ENCODE assay signal across 9 mouse cellular contexts in the genomic region with DNA sequence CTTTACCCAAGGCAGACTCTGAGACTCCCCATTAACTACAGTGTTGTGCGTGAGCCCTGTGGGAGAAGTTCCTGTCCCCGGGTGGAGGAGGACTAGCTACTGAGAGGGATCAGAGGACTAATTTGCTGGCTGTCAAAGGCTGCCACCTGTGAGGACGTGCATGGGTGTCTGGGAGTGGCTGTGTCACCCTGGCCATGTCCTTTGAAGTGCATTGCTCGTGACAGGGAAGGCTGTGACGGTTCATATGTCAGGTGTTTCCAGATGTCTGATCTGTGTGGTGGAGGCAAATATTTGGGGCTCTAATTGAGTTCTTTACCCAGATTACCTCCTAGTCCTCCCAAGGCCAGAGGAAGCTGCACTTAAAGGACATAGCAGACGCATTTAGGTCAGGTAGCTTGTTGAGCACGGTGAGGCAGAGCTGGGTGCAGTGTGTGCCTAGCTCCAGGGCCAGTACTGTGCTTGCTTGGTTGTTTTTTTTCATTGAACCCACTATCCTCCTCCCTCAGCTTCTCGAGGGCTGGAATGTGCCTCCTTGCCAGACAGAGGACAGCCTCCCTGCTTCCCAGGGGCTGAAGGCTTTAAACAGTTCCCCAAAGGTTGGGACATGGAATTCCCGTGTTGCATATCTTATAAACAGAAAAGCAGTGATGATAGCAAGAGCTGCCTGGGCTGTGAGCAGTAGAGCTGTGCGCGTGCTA. TPM values are rescaled to one million over a fixed set of nuclear protein-coding genes. Genes with fewer than 3 reads are reported as not detected.
DNase-seq lines count a peak whose midpoint lies in the region; ATAC-seq and TF ChIP-seq lines count a peak whose summit lies in the region.
"Had no signal": no experiment of that assay in that cellular context is flagged by ENCODE, and none has a peak within 500 bp of the region (broad histone marks: within the 10 kb centered on the region; RNA-seq: fewer than 3 reads in every experiment).

No protein-coding gene starts in this region.

- peaks cover 55% of the 10 kb centered on the region for H3K36me3 ChIP-seq in forebrain, embryonic 10.5 days (replicated peaks)
- no peaks in the 10 kb centered on the region for H3K36me3 ChIP-seq in forebrain, postnatal 0 days (ENCODE audit: insufficient read depth)
- H3K36me3 ChIP-seq in lung, embryonic 16.5 days (ENCODE audit: control insufficient read depth, insufficient read depth, low read length), result no peaks in the 10 kb centered on the region
- H3K36me3 ChIP-seq in intestine, embryonic 16.5 days (ENCODE audit: control insufficient read depth, insufficient read depth, low read length), result peaks cover 3% of the 10 kb centered on the region; the same call in 1 of the 2 replicates
- H3K36me3 ChIP-seq in stomach, embryonic 15.5 days, result 0 out of 2 replicates have a peak, but pooled peaks cover 3% of the 10 kb centered on the region

- H3K4me3 ChIP-seq in forebrain, embryonic 10.5 days, result peak overlapping the region; percentile 81; the same call in 1 of the 2 replicates
- H3K4me3 ChIP-seq in forebrain, postnatal 0 days (ENCODE audit: low read depth, low read length), result no peak overlapping the region
- H3K4me3 ChIP-seq in lung, embryonic 16.5 days (ENCODE audit: low read length), result peak overlapping the region; percentile 88
- peak overlapping the region; percentile 80 for H3K4me3 ChIP-seq in intestine, embryonic 16.5 days (ENCODE audit: low read length)
- no peak overlapping the region for H3K4me3 ChIP-seq in stomach, embryonic 15.5 days (replicated peaks)

- TF ChIP-seq CTCF in forebrain, postnatal 0 days (IDR thresholded peaks at IDR 0.05; ENCODE audit: low read depth), result no peak

- no peaks in the 10 kb centered on the region for H3K9me3 ChIP-seq in forebrain, embryonic 10.5 days
- H3K9me3 ChIP-seq in forebrain, postnatal 0 days (ENCODE audit: low read length), result no peaks in the 10 kb centered on the region
- no peaks in the 10 kb centered on the region for H3K9me3 ChIP-seq in lung, embryonic 16.5 days (ENCODE audit: control insufficient read depth, low read length)
- no peaks in the 10 kb centered on the region for H3K9me3 ChIP-seq in intestine, embryonic 16.5 days (ENCODE audit: control insufficient read depth, low read length)
- H3K9me3 ChIP-seq in stomach, embryonic 15.5 days, result no peaks in the 10 kb centered on the region

- H3K27me3 ChIP-seq in forebrain, embryonic 10.5 days (ENCODE audit: poor library complexity, severe bottlenecking), result no peaks in the 10 kb centered on the region
- no peaks in the 10 kb centered on the region for H3K27me3 ChIP-seq in forebrain, postnatal 0 days (ENCODE audit: insufficient read depth, low read length)
- no peaks in the 10 kb centered on the region for H3K27me3 ChIP-seq in lung, embryonic 16.5 days (ENCODE audit: control insufficient read depth, insufficient read depth, low read depth, low read length)
- H3K27me3 ChIP-seq in intestine, embryonic 16.5 days (replicated peaks; ENCODE audit: control insufficient read depth, insufficient read depth, low read length), result no peaks in the 10 kb centered on the region
- no peaks in the 10 kb centered on the region for H3K27me3 ChIP-seq in stomach, embryonic 15.5 days (replicated peaks)

- no peak overlapping the region for H3K4me2 ChIP-seq in forebrain, postnatal 0 days (ENCODE audit: low read depth)
- peak overlapping the region; percentile 95 for H3K4me2 ChIP-seq in lung, embryonic 16.5 days (ENCODE audit: low read depth, low read length)
- peak overlapping the region; percentile 95 for H3K4me2 ChIP-seq in intestine, embryonic 16.5 days (ENCODE audit: low read depth, low read length)
- H3K4me2 ChIP-seq in stomach, embryonic 15.5 days, result peak overlapping the region; percentile 97

- no peak overlapping the region for H3K9ac ChIP-seq in forebrain, postnatal 0 days
- no peak overlapping the region for H3K9ac ChIP-seq in lung, embryonic 16.5 days (ENCODE audit: low read length)
- H3K9ac ChIP-seq in intestine, embryonic 16.5 days (ENCODE audit: low read depth, low read length), result peak overlapping the region; percentile 19; the same call in 1 of the 2 replicates
- H3K9ac ChIP-seq in stomach, embryonic 15.5 days, result no peak overlapping the region

- peaks cover 55% of the 10 kb centered on the region for H3K4me1 ChIP-seq in forebrain, embryonic 10.5 days
- H3K4me1 ChIP-seq in forebrain, postnatal 0 days (ENCODE audit: insufficient read depth), result peaks cover 8% of the 10 kb centered on the region; the same call in 1 of the 2 replicates
- H3K4me1 ChIP-seq in lung, embryonic 16.5 days (replicated peaks; ENCODE audit: control insufficient read depth, insufficient read depth, low read length), result peaks cover 57% of the 10 kb centered on the region
- peaks cover 48% of the 10 kb centered on the region for H3K4me1 ChIP-seq in intestine, embryonic 16.5 days (ENCODE audit: control insufficient read depth, insufficient read depth, low read length)
- peaks cover 47% of the 10 kb centered on the region for H3K4me1 ChIP-seq in stomach, embryonic 15.5 days

- WGBS in forebrain, embryonic 10.5 days, result 76% methylated on average over 11 of the region's 11 CpGs
- 57% methylated on average over 11 of the region's 11 CpGs for WGBS in forebrain, postnatal 0 days
- 42% methylated on average over 11 of the region's 11 CpGs for WGBS in lung, embryonic 16.5 days
- WGBS in intestine, embryonic 16.5 days, result 44% methylated on average over 11 of the region's 11 CpGs
- 39% methylated on average over 11 of the region's 11 CpGs for WGBS in stomach, embryonic 15.5 days

- DNase-seq in forebrain, embryonic 10.5 days (ENCODE audit: extremely low spot score, low spot score), result no peak
- DNase-seq in forebrain, postnatal 0 days, result no peak
- DNase-seq in lung, postnatal 14 days, result no peak
- no peak for DNase-seq in ovary, adult 18-20 months (ENCODE audit: low spot score)
- no peak for DNase-seq in cerebellum, adult 9-11 months
- DNase-seq: cerebellum, adult 11-12 months had no signal

- ATAC-seq in forebrain, postnatal 0 days, result no peak
- no peak for ATAC-seq in lung, embryonic 16.5 days (ENCODE audit: low read depth)
- no peak for ATAC-seq in intestine, embryonic 16.5 days
- no peak for ATAC-seq in stomach, embryonic 15.5 days (ENCODE audit: insufficient read depth, low FRiP score, low read depth)

- peak overlapping the region; percentile 22; the same call in 1 of the 2 replicates for H3K27ac ChIP-seq in forebrain, embryonic 10.5 days
- no peak overlapping the region for H3K27ac ChIP-seq in forebrain, postnatal 0 days (ENCODE audit: low read depth, low read length)
- H3K27ac ChIP-seq in lung, embryonic 16.5 days (ENCODE audit: low read length), result no peak overlapping the region
- H3K27ac ChIP-seq in intestine, embryonic 16.5 days (ENCODE audit: low read length), result no peak overlapping the region
- no peak overlapping the region for H3K27ac ChIP-seq in stomach, embryonic 15.5 days

RNA-seq across cellular contexts. Expression of a gene that starts 3.3 kb away (rescaled TPM):
- polyA plus RNA-seq in forebrain, embryonic 10.5 days (2016; fragmentation: Nextera tagmentation; extraction: Ambion mirVana), result 49.1 and 49.8 TPM in 2 replicates
- 5.8 and 6.3 TPM in 2 replicates for total RNA-seq in forebrain, postnatal 0 days (2014; rRNA removed)
- polyA plus RNA-seq in forebrain, postnatal 0 days (2015; fragmentation: Nextera tagmentation; extraction: Ambion mirVana), result 5.4 and 5.7 TPM in 2 replicates
- polyA plus RNA-seq in lung, embryonic 16.5 days (2015; fragmentation: Nextera tagmentation; extraction: Ambion mirVana), result 60.1 and 63.1 TPM in 2 replicates
- polyA plus RNA-seq in intestine, embryonic 16.5 days (2015; fragmentation: Nextera tagmentation; extraction: Ambion mirVana), result 39.7 and 45.0 TPM in 2 replicates
- polyA plus RNA-seq in stomach, embryonic 15.5 days (2015; fragmentation: Nextera tagmentation; extraction: Ambion mirVana), result 45.2 and 47.0 TPM in 2 replicates

RNA-seq across cellular contexts. Expression of a gene that starts 23.4 kb away (rescaled TPM):
- polyA plus RNA-seq in forebrain, embryonic 10.5 days (2016; fragmentation: Nextera tagmentation; extraction: Ambion mirVana), result 19.2 and 19.6 TPM in 2 replicates
- 26.2 and 29.2 TPM in 2 replicates for total RNA-seq in forebrain, postnatal 0 days (2014; rRNA removed)
- polyA plus RNA-seq in forebrain, postnatal 0 days (2015; fragmentation: Nextera tagmentation; extraction: Ambion mirVana), result 9.9 and 11.8 TPM in 2 replicates
- 12.5 and 13.9 TPM in 2 replicates for polyA plus RNA-seq in lung, embryonic 16.5 days (2015; fragmentation: Nextera tagmentation; extraction: Ambion mirVana)
- polyA plus RNA-seq in intestine, embryonic 16.5 days (2015; fragmentation: Nextera tagmentation; extraction: Ambion mirVana), result 12.3 and 12.7 TPM in 2 replicates
- 11.7 and 12.0 TPM in 2 replicates for polyA plus RNA-seq in stomach, embryonic 15.5 days (2015; fragmentation: Nextera tagmentation; extraction: Ambion mirVana)

Comparison
In these comparisons a context has a peak if more than half of its experiments do, and no peak if none do; other contexts are left out.
1. H3K4me3 ChIP-seq: peak in forebrain, embryonic 10.5 days (single experiment), lung, embryonic 16.5 days (single experiment) and intestine, embryonic 16.5 days (single experiment); none in forebrain, postnatal 0 days (single experiment) and stomach, embryonic 15.5 days (single experiment).